Mouse (Mus musculus) midbrain, postnatal 0 days (tissue): ENCODE results near the gene D430042O09Rik. TPM values are rescaled to one million over a fixed set of nuclear protein-coding genes. Genes with fewer than 3 reads are reported as not detected.

Experiments used
- ATAC-seq: fragments of 200-750 bp; cut with Nextera tagmentation; 2 replicates; pipeline ENCODE4 v1.8.0; 2017; ENCODE audit warnings: moderate number of reproducible peaks, mild to moderate bottlenecking, moderate TSS enrichment, moderate library complexity; ENCODE audit not compliant: low FRiP score
- DNase-seq: peaks from one replicate; pipeline ENCODE4 v3.0.0-alpha.2; 2015; ENCODE audit warnings: low spot score
- H3K27ac ChIP-seq: fragments of 300-500 bp; sonication (generic); 2 replicates; pipeline ENCODE4 v1.5.1; 2014; ENCODE audit warnings: low read depth, mild to moderate bottlenecking, low read length, mixed read lengths
- H3K27me3 ChIP-seq: fragments of 300-500 bp; sonication (generic); 2 replicates; pipeline ENCODE4 v1.6.1; 2014; ENCODE audit warnings: low read length, control low read depth, mixed read lengths; ENCODE audit not compliant: insufficient read depth
- H3K36me3 ChIP-seq: fragments of 300-500 bp; sonication (generic); 2 replicates; pipeline ENCODE4 v1.6.1; 2014; ENCODE audit warnings: low read length, control low read depth, mixed read lengths; ENCODE audit not compliant: insufficient read depth
- H3K4me1 ChIP-seq: fragments of 300-500 bp; sonication (generic); 2 replicates; pipeline ENCODE4 v1.6.1; 2014; ENCODE audit warnings: mild to moderate bottlenecking, control low read depth, antibody characterized with exemption, low read length, mixed read lengths; ENCODE audit not compliant: insufficient read depth
- H3K4me2 ChIP-seq: fragments of 300-500 bp; sonication (generic); 2 replicates; pipeline ENCODE4 v1.6.1; 2014; ENCODE audit warnings: low read depth, mild to moderate bottlenecking, low read length, mixed read lengths; ENCODE audit not compliant: poor library complexity, severe bottlenecking
- H3K4me3 ChIP-seq: fragments of 300-500 bp; sonication (generic); 2 replicates; pipeline ENCODE4 v1.5.1; 2014; ENCODE audit warnings: low read depth, mild to moderate bottlenecking, low read length, moderate library complexity
- H3K9ac ChIP-seq: fragments of 300-500 bp; sonication (generic); replicated peaks from 2 replicates; pipeline ENCODE4 v1.6.1; 2014; ENCODE audit warnings: mild to moderate bottlenecking, low read length, moderate library complexity, mixed read lengths; ENCODE audit not compliant: poor library complexity, severe bottlenecking
- H3K9me3 ChIP-seq: fragments of 300-500 bp; sonication (generic); 2 replicates; pipeline ENCODE4 v1.6.1; 2016; ENCODE audit warnings: low read length, control low read depth
- CTCF ChIP-seq: IDR thresholded peaks from 2 replicates; pipeline ENCODE4 v1.5.1; 2016; ENCODE audit warnings: antibody characterized with exemption, mild to moderate bottlenecking
- WGBS: fragments of 180-500 bp; shearing (Covaris S2); extraction: QIAGEN DNeasy Blood & Tissue Kit; methylation state at CpG from one replicate; pipeline ENCODE4 v1.1.7; 2014; 5-methylcytosine and 5-hydroxymethylcytosine counted together
- polyA plus RNA-seq: library from polyadenylated mRNA; unstranded; fragments of >200 nt; fragmentation: Nextera tagmentation; extraction: Ambion mirVana; gene quantifications from 2 replicates; pipeline ENCODE4 v1.2.1, GENCODE M21; 2015
- total RNA-seq: library from RNA; depleted of rRNA; stranded (reverse); fragments of >200 nt; gene quantifications from 2 replicates; pipeline ENCODE4 v1.2.3, GENCODE M21; 2014; rRNA removed

Gene D430042O09Rik
- total RNA-seq = 16.9 and 21.7 TPM in 2 replicates
- polyA plus RNA-seq = 3.5 and 4.3 TPM in 2 replicates

DNA sequence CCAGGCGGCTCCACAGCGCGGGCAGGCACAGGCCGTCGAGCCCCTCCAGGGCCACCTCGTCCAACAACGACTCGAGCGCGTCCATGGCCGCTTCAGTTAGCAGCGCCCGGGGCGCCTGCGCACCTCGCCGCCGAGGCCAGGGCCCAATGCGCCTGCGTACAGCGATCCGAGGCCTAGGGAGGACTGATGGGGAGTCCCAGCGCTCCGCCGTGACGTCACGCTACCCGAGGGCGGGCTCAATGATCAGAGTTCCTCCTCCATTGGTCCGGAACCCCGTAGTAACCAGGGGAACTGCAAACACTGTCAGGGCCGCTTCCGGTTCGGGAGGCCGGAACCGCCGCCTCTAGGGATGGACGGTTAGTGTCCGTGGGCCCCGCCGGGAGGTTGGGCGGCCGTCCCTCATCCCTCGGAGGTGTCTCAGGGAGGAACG, at the start of gene D430042O09Rik, which contains the start of gene Gtf3c1:
Gene D430042O09Rik (plus strand): TSS at position 296 of the 430 bp plus-strand sequence.
Gene Gtf3c1 (minus strand): TSS at position 188 of the 430 bp plus-strand sequence.
- no peak for TF ChIP-seq CTCF
- H3K9ac ChIP-seq = peak within 1 kb of the TSS; percentile 73
- peak; percentile 99 for ATAC-seq
- H3K4me2 ChIP-seq = peak within 1 kb of the TSS; percentile 62
- peak within 1 kb of the TSS; percentile 79 for H3K4me3 ChIP-seq
- H3K9me3 ChIP-seq = no peaks in the 10 kb centered on the region
- no peaks in the 10 kb centered on the region for H3K27me3 ChIP-seq
- peak within 1 kb of the TSS; percentile 74 for H3K27ac ChIP-seq
- under 1% methylated on average over 44 of the region's 45 CpGs for WGBS
- H3K4me1 ChIP-seq = peaks cover 19% of the 10 kb centered on the region; the same call in 1 of the 2 replicates
- H3K36me3 ChIP-seq = peaks cover 10% of the 10 kb centered on the region
- peak; percentile 100 for DNase-seq

DNA sequence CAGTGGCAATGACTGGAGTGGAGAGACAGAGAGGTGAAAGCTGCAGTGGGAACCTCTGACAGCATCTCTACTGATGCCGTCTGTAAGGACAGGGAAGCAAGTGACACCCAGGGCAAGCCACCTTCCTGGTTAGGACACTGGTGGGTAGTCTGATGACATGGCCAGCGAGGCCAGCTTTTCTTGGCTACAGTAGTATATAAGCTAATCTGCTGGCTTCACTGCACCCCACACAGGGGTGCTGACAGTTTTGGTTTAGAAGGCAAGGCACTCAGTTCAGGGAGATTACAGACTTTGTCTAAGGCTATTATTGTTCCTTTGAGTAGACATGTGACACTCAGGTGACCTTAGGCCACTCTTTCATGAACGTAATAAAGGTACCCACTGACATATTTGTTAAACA, 44.0 kb upstream of the D430042O09Rik start:
- no peak for DNase-seq
- WGBS = 81% methylated on average over 3 of the region's 3 CpGs
- H3K4me1 ChIP-seq = no peaks in the 10 kb centered on the region
- no peaks in the 10 kb centered on the region for H3K9me3 ChIP-seq
- no peak overlapping the region for H3K4me3 ChIP-seq
- H3K4me2 ChIP-seq = no peak overlapping the region
- no peak overlapping the region for H3K27ac ChIP-seq
- peaks cover 81% of the 10 kb centered on the region for H3K36me3 ChIP-seq
- H3K27me3 ChIP-seq = no peaks in the 10 kb centered on the region
- no peak overlapping the region for H3K9ac ChIP-seq
- no peak for TF ChIP-seq CTCF
- ATAC-seq = no peak

DNA sequence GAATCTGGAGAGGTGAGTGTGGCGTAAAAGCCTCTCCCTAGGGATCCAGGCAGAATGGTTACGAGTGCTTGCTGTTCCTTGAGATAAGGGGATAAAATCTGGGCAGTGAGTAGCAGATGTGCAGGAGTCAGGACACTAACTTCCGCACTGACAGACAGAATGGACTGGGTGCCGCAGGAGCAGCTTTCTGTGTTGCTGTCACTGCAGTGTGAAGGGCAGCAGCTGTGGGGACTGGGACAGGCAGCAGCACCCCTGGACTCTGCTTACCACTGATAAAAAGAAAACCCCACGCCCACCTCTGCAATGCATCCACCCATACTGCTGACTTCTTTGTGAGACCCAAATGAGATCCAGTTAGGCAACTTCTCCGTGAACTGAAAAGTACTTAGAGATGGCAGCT, 36.8 kb upstream of the D430042O09Rik start:
- no peak for ATAC-seq
- TF ChIP-seq CTCF = no peak
- WGBS = 88% methylated on average over 6 of the region's 6 CpGs

DNA sequence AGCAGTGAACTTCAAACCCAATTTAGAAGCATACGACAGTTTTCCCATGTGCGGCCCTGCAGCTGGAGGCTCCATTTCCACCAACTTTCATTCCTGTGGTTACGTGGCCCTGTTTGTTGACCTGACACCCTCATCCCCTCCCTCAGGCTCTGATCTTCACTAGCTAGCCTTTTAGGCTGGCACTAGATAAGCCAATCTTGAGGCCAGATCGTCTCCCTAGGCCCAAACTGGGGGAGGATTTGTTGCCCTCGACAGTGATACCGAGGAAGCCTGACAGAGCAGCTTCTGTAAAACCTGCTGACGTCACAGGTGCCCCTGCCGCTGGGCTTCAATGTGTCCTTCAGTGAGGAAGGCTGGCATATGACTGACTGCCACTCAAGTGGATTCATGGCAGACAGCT, 36.3 kb upstream of the D430042O09Rik start:
- peaks cover 90% of the 10 kb centered on the region for H3K36me3 ChIP-seq
- no peak overlapping the region for H3K9ac ChIP-seq
- H3K4me1 ChIP-seq = no peaks in the 10 kb centered on the region
- ATAC-seq = no peak
- H3K4me2 ChIP-seq = no peak overlapping the region
- H3K27ac ChIP-seq = no peak overlapping the region
- TF ChIP-seq CTCF = no peak
- no peaks in the 10 kb centered on the region for H3K27me3 ChIP-seq
- no peaks in the 10 kb centered on the region for H3K9me3 ChIP-seq
- 92% methylated on average over 8 of the region's 8 CpGs for WGBS
- no peak overlapping the region for H3K4me3 ChIP-seq
- no peak for DNase-seq

More for the DNA sequence above, 36.8 kb upstream of the D430042O09Rik start:
- Histone ChIP-seq H3K4me2 (no peak overlapping the region), H3K9me3 (no peaks in the 10 kb centered on the region), H3K36me3 (peaks cover 90% of the 10 kb centered on the region), H3K27me3 (no peaks in the 10 kb centered on the region), H3K4me3 (no peak overlapping the region), H3K27ac (no peak overlapping the region), H3K4me1 (no peaks in the 10 kb centered on the region), H3K9ac (no peak overlapping the region)
- DNase-seq = no peak

DNA sequence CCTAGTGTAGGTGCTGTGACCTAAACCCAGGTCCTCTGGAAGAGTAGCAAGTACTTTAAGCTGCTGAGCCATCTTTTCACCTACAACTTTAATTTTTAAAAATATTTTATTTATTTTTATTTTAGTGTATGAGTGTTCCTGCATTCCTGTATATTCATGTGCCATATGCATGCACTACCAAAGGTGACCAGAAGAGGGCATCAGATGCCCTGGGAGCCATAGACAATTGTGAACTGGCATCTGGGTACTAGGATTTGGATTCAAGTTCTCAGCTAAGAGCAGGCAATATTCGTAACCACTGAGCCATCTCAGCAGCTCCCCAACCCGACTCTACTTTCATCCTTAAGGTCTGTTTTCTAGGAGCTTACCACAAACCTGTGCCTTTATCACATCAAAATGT, 32.8 kb upstream of the D430042O09Rik start:
- Histone ChIP-seq H3K4me1 (no peaks in the 10 kb centered on the region), H3K36me3 (peaks cover 89% of the 10 kb centered on the region), H3K27ac (no peak overlapping the region), H3K4me3 (no peak overlapping the region), H3K9me3 (no peaks in the 10 kb centered on the region), H3K4me2 (no peak overlapping the region), H3K9ac (no peak overlapping the region), H3K27me3 (no peaks in the 10 kb centered on the region)
- DNase-seq = peak; percentile 45
- ATAC-seq = no peak
- TF ChIP-seq CTCF = peak; percentile 84
- WGBS = 95% methylated on average over 2 of the region's 2 CpGs

DNA sequence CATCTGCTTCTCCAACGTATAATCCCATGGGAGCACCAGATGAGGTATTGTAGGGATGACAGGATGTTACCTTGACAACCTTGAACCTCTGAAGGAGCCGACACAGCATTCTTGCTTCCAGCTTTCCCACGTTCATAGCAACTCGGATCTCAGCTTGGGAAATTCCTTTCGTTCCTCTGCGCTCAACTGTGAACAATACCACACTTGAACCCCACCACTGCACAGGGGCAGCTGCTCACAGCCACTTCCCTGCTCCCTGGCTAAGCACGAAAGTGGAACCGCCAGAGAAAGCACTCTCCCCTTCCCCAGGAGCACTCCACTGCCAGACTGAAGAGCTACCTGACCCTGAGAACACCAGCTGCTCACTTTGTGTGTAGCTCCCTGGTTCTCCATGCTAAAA, 28.9 kb upstream of the D430042O09Rik start:
- no peak overlapping the region for H3K9ac ChIP-seq
- no peaks in the 10 kb centered on the region for H3K9me3 ChIP-seq
- DNase-seq (peak; percentile 6), ATAC-seq (no peak)
- H3K4me3 ChIP-seq = no peak overlapping the region
- 43% methylated on average over 8 of the region's 8 CpGs for WGBS
- peaks cover 68% of the 10 kb centered on the region for H3K36me3 ChIP-seq
- H3K4me2 ChIP-seq = no peak overlapping the region
- H3K27ac ChIP-seq = no peak overlapping the region
- no peaks in the 10 kb centered on the region for H3K27me3 ChIP-seq
- H3K4me1 ChIP-seq = no peaks in the 10 kb centered on the region
- no peak for TF ChIP-seq CTCF
